Mouse (Mus musculus) kidney, postnatal 36 days (tissue): ENCODE data around the gene Zfp68.
"Not testable (repeated sequence)": the region's sequence is repeated elsewhere in the genome, so short reads cannot be mapped to it uniquely, and the experiment has no call there.

Source experiments
- DNase-seq, 2 experiments: peaks; one replicate each; pipeline ENCODE4 v3.0.0; 2021 to 2022; ENCODE audit warnings: mixed read lengths in 2 of 2

Gene Zfp68

GRCm38 (mm10) chr5:138619211-138620128 lies at the start of gene Zfp68:
Gene Zfp68 (minus strand): TSS chr5:138619761.
- peak; percentile 96 to 98 for DNase-seq

DNA sequence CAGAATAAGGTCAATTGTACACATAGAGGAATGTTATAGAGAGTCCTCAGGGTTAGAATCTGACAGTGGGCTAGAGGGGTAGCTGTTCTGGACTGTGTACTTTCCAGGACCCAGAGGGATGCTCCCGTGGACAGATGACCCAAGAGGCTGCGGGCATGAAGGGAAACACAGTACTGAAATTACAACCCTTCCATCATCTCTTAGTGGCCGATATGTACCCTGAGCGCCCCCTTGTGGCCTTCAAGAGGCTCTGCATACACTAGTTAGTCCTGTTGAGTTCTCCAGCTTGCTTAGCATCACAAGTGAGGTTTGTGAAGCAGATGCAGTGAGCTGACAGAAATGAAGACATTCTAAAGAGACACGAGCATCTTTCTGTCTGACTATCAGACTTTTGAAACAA lies 39.4 kb upstream of the Zfp68 start:
- peak; percentile 12 to 74 for DNase-seq

DNA sequence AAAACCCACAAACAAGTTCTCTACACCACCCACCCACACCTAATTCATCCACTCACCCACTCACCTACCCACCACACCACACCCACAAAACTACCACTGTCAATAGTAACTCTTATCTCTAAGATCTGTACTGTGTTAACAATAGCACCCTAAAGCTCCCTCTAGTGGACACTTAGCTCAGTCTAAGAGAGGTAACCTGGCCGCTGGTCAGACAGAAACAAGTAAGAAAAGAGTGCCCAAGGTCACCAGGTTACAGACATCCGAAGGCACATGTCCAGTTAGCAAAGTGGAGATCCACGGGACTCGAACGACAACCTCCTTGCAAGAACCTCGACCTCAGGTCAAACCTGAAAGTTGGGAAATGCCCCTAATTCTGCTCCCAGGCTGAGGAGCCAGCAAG lies 38.3 kb upstream of the Zfp68 start:
- peak; percentile 51 to 72 for DNase-seq

GRCm38 (mm10) chr5:138657407-138657806 lies 37.8 kb upstream of the Zfp68 start:
- DNase-seq: no peak

- DNase-seq: peak; percentile 47 to 78
These were observed 37.1 kb upstream of the Zfp68 start for GRCm38 (mm10) chr5:138656477-138657156.

DNA sequence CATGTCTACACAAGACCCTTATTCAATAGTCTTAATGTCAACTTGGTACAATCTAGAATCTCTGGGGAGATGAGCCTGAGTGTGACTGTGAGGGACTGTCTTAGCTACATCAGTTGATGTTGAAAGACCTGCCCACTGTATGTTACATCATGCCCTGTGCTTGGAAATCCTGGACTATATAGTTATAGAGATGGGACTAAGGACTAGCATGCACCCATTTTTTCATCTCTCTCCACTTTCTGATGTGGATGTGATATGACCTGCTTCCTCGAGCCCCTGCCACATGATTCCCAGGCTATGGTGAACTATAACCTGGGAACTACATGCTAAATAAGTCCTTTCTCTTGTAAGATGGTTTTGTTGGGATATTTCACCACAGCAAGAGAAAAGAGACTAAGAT lies 33.4 kb upstream of the Zfp68 start:
- no peak for DNase-seq

DNA sequence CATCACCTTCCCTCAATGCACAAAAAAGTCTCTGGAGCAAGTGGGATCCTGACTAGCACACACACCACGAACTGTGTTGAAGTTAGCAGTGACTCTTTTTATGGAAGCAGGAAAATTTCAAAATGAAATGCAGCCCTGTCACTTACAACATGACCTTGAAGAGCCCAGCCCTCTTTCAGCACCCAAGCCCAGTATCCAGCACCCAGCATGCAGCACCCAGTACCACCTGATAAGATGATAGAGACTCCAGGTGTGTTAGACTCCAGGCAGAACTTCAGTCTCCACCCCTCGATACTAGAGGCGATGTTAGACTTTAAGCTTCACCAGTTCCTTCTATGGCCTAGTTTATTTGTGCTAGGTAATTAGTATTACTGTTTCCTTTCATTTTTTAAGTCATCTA lies 22.2 kb upstream of the Zfp68 start:
- DNase-seq: no peak

DNA sequence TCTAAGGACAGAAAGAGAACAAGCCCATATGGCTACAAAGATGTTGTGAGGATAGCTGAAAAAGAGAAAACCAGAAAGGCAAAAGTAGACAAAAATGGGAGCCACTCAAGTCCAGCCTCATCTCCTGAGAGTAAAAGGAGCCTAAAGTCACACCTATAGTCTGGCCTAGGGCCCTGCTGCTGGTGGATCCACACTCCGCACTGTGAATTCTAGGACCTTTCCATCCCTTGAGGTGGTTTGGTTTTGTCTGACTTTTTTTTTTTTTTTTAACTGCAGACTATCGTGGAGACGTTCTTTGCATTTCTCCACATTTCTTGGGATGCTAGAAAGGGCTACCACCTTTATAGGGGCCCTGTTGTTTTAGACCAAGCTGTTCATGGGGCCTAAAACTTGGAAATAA lies 21.5 kb upstream of the Zfp68 start:
- no peak for DNase-seq

GRCm38 (mm10) chr5:138636486-138636885 lies 16.9 kb upstream of the Zfp68 start:
- DNase-seq: no peak

- no peak for DNase-seq
These were observed 3.9 kb upstream of the Zfp68 start for GRCm38 (mm10) chr5:138623478-138623875.

GRCm38 (mm10) chr5:138622645-138623477 lies 3.3 kb upstream of the Zfp68 start, which contains the start of gene A430033K04Rik:
Gene A430033K04Rik (plus strand): TSS chr5:138622859.
- peak; percentile 95 to 97 for DNase-seq

- no peak for DNase-seq
These were observed 1.3 kb upstream of the Zfp68 start for GRCm38 (mm10) chr5:138620836-138621235.

GRCm38 (mm10) chr5:138618353-138618752 lies 1.2 kb downstream of the Zfp68 start:
- peak in 1 of 2 experiments; percentile 21 for DNase-seq

GRCm38 (mm10) chr5:138587396-138587795 lies 32.2 kb downstream of the Zfp68 start:
- DNase-seq: peak; percentile 18 to 77

GRCm38 (mm10) chr5:138571623-138572022 lies 47.9 kb downstream of the Zfp68 start:
- peak; percentile 5 to 61 for DNase-seq

GRCm38 (mm10) chr5:138564612-138565011 lies 54.9 kb downstream of the Zfp68 start, which contains the start of gene 1700123K08Rik:
Gene 1700123K08Rik (minus strand): TSS chr5:138564712.
- DNase-seq: not testable (repeated sequence)
